Mouse (Mus musculus): ENCODE measurements around the gene Tmem86b. TPM values are rescaled to one million over a fixed set of nuclear protein-coding genes. Genes with fewer than 3 reads are reported as not detected.

Tmem86b gene
- polyA plus RNA-seq, 1 experiment from 2014 or later = 1.3 TPM

DNA sequence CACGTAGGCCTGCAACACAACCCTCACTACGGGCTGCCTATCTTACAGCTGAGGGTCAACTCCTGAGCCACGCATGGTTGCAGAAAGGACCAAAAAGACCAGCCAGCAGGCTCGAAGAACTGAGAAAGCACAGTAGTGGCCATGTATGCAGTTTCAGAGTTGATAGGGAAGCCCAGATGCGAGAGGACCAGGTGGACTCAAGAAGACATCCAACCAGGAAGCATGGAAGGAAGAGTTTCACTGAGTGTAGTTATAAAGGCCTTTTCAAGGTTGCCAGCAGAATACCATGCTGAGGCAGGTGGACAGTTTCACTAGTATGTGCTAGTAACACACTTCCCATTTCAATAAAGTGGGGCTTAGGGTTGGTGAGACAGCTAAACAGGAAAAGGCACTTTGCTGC is 21.5 kb upstream of the Tmem86b start:
- no peak for TF ChIP-seq CTCF (IDR thresholded peaks at IDR 0.05; ENCODE audit: low read depth)
- WGBS = 83% methylated on average over 5 of the region's 5 CpGs
- H3K9ac ChIP-seq = no peak overlapping the region

DNA sequence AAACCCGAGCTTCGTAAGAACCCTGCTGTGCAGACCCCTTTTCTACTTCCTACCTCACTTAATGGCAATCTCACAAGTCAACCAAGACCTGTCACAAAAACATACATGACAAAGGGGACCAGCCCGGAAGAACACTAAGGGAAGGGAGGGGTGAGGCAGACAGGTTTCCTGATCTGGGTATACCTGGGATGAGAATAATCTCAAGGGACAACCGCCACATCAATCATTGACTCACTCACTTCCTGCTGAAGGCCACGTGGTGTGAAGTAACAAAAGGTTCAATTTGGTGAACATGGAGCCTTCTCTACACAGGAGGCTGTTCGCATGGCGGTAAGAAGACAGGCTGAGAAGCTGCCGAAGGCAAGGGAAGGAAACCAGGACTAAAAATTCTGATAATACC is 20.4 kb upstream of the Tmem86b start:
- no peaks in the 10 kb centered on the region for H3K4me1 ChIP-seq (ENCODE audit: insufficient read depth)
- WGBS = 68% methylated on average over 8 of the region's 8 CpGs
- H3K4me3 ChIP-seq (ENCODE audit: low read depth, low read length) = no peak overlapping the region
- no peak overlapping the region for H3K9ac ChIP-seq
- no peak for TF ChIP-seq CTCF (IDR thresholded peaks at IDR 0.05; ENCODE audit: low read depth)
- ATAC-seq (ENCODE audit: insufficient read depth) (no peak), DNase-seq (no peak)
- H3K9me3 ChIP-seq (ENCODE audit: low read depth, low read length) = no peaks in the 10 kb centered on the region
- H3K27me3 ChIP-seq (ENCODE audit: insufficient read depth, low read length) = no peaks in the 10 kb centered on the region
- H3K36me3 ChIP-seq (ENCODE audit: insufficient read depth) = peaks cover 20% of the 10 kb centered on the region; the same call in 1 of the 2 replicates
- H3K4me2 ChIP-seq = no peak overlapping the region
- H3K27ac ChIP-seq (ENCODE audit: low read depth) = no peak overlapping the region

More for the DNA sequence above, 21.5 kb upstream of the Tmem86b start:
- Histone ChIP-seq H3K27me3 (ENCODE audit: insufficient read depth, low read length) (no peaks in the 10 kb centered on the region), H3K4me3 (ENCODE audit: low read depth, low read length) (no peak overlapping the region), H3K27ac (ENCODE audit: low read depth) (no peak overlapping the region), H3K4me1 (ENCODE audit: insufficient read depth) (0 out of 2 replicates have a peak, but pooled peaks cover 4% of the 10 kb centered on the region), H3K9me3 (ENCODE audit: low read depth, low read length) (no peaks in the 10 kb centered on the region), H3K36me3 (ENCODE audit: insufficient read depth) (peaks cover 15% of the 10 kb centered on the region; the same call in 1 of the 2 replicates), H3K4me2 (no peak overlapping the region)
- DNase-seq (no peak), ATAC-seq (ENCODE audit: insufficient read depth) (no peak)

- Histone ChIP-seq H3K9me3 (ENCODE audit: low read depth, low read length) (no peaks in the 10 kb centered on the region), H3K4me1 (ENCODE audit: insufficient read depth) (no peaks in the 10 kb centered on the region), H3K9ac (no peak overlapping the region), H3K27ac (ENCODE audit: low read depth) (no peak overlapping the region), H3K4me3 (ENCODE audit: low read depth, low read length) (no peak overlapping the region), H3K36me3 (ENCODE audit: insufficient read depth) (peaks cover 45% of the 10 kb centered on the region), H3K27me3 (ENCODE audit: insufficient read depth, low read length) (no peaks in the 10 kb centered on the region), H3K4me2 (no peak overlapping the region)
- TF ChIP-seq CTCF (IDR thresholded peaks at IDR 0.05; ENCODE audit: low read depth) = no peak
- DNase-seq (no peak), ATAC-seq (ENCODE audit: insufficient read depth) (no peak)
- 85% methylated on average over 2 of the region's 2 CpGs for WGBS
Observed at GRCm38 (mm10) chr7:4647992-4648391, 16.8 kb upstream of the Tmem86b start.

DNA sequence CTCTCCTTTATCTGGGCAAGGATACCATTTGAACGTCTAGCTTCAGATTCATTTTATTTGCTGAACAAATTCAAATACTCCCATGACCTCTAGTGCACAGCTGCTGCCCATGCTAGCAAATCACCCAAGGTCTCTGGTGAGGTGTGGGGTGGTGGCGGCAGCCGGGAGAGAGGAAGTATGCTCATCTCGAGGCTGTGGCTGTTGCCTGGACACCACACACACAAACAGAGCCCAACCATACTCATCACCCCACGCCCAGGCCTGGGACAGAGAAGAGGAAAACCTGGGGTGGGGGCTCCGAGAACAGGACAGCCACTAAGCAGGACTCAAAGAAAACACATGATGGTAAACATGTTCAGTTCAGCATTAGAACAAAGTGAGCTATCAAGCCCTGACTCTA is 16.1 kb upstream of the Tmem86b start:
- Histone ChIP-seq H3K27ac (ENCODE audit: low read depth) (no peak overlapping the region), H3K9ac (no peak overlapping the region; the same call in 1 of the 2 replicates)
- 44% methylated on average over 6 of the region's 6 CpGs for WGBS

GRCm38 (mm10) chr7:4646806-4647205 is 15.6 kb upstream of the Tmem86b start:
- peaks cover 53% of the 10 kb centered on the region for H3K36me3 ChIP-seq (ENCODE audit: insufficient read depth)
- H3K9me3 ChIP-seq (ENCODE audit: low read depth, low read length) = no peaks in the 10 kb centered on the region
- H3K4me2 ChIP-seq = no peak overlapping the region
- H3K4me1 ChIP-seq (ENCODE audit: insufficient read depth) = no peaks in the 10 kb centered on the region
- H3K4me3 ChIP-seq (ENCODE audit: low read depth, low read length) = no peak overlapping the region
- H3K9ac ChIP-seq = no peak overlapping the region; the same call in 1 of the 2 replicates
- no peak for TF ChIP-seq CTCF (IDR thresholded peaks at IDR 0.05; ENCODE audit: low read depth)
- no peak overlapping the region for H3K27ac ChIP-seq (ENCODE audit: low read depth)
- H3K27me3 ChIP-seq (ENCODE audit: insufficient read depth, low read length) = no peaks in the 10 kb centered on the region
- 83% methylated on average over 3 of the region's 3 CpGs for WGBS
- no peak for DNase-seq
- no peak for ATAC-seq (ENCODE audit: insufficient read depth)

More for the DNA sequence above, 16.1 kb upstream of the Tmem86b start:
- DNase-seq (no peak), ATAC-seq (ENCODE audit: insufficient read depth) (0 out of 2 replicates have a peak, but pooled peaks have one; percentile 17)
- Histone ChIP-seq H3K27me3 (ENCODE audit: insufficient read depth, low read length) (no peaks in the 10 kb centered on the region), H3K9me3 (ENCODE audit: low read depth, low read length) (no peaks in the 10 kb centered on the region), H3K4me2 (no peak overlapping the region), H3K4me3 (ENCODE audit: low read depth, low read length) (no peak overlapping the region), H3K4me1 (ENCODE audit: insufficient read depth) (no peaks in the 10 kb centered on the region), H3K36me3 (ENCODE audit: insufficient read depth) (peaks cover 49% of the 10 kb centered on the region)
- no peak for TF ChIP-seq CTCF (IDR thresholded peaks at IDR 0.05; ENCODE audit: low read depth)

DNA sequence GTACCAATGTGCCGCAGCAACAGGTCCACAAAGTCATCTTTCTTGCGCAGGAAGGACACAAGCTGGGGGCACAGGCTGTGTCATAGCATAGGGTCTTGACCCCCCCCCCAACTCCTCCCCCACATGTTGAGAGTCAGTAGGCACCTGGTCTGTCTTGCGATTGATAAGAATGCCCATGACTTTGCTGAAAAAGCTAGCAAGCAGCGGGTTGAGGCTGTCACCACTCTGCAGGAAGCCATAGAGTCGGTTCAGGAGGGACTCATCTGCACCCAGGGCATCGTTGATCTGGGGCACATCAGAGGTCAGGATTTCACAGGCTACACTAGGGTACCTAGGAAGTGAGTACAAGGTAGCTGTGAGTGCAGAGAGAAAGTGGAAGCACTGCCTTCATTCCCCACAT is 12.0 kb upstream of the Tmem86b start:
- DNase-seq (no peak), ATAC-seq (ENCODE audit: insufficient read depth) (no peak)
- H3K36me3 ChIP-seq (ENCODE audit: insufficient read depth) = peaks cover 77% of the 10 kb centered on the region

DNA sequence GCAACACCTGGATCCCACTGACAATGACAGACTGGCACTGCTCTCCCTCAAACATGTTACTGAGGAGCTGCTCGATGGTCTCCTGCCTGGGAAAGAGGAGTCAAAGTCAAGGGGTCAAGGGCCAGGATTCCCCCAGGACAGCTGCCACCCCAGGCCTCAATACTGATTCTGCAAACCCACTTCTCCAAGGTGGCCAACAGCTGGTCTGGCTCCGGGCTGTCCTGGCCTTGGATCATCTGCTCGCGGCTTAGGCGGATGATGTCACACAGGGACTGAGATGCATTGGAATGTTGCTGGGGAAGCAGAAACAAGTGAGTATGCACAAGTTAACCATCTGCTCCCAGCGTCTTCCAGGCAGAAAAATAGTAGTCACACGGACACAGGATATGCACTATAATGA is 10.7 kb upstream of the Tmem86b start:
- DNase-seq (no peak), ATAC-seq (ENCODE audit: insufficient read depth) (no peak)
- no peak overlapping the region for H3K4me2 ChIP-seq
- H3K27me3 ChIP-seq (ENCODE audit: insufficient read depth, low read length) = no peaks in the 10 kb centered on the region
- H3K9me3 ChIP-seq (ENCODE audit: low read depth, low read length) = no peaks in the 10 kb centered on the region
- H3K27ac ChIP-seq (ENCODE audit: low read depth) = no peak overlapping the region
- peaks cover 79% of the 10 kb centered on the region for H3K36me3 ChIP-seq (ENCODE audit: insufficient read depth)
- H3K4me1 ChIP-seq (ENCODE audit: insufficient read depth) = no peaks in the 10 kb centered on the region
- 84% methylated on average over 7 of the region's 7 CpGs for WGBS
- no peak overlapping the region for H3K4me3 ChIP-seq (ENCODE audit: low read depth, low read length)
- no peak overlapping the region for H3K9ac ChIP-seq
- TF ChIP-seq CTCF (IDR thresholded peaks at IDR 0.05; ENCODE audit: low read depth) = no peak

More for the DNA sequence above, 12.0 kb upstream of the Tmem86b start:
- no peak overlapping the region for H3K9ac ChIP-seq
- no peaks in the 10 kb centered on the region for H3K9me3 ChIP-seq (ENCODE audit: low read depth, low read length)
- H3K4me1 ChIP-seq (ENCODE audit: insufficient read depth) = no peaks in the 10 kb centered on the region
- H3K27me3 ChIP-seq (ENCODE audit: insufficient read depth, low read length) = no peaks in the 10 kb centered on the region
- no peak overlapping the region for H3K4me2 ChIP-seq
- 88% methylated on average over 6 of the region's 6 CpGs for WGBS
- no peak overlapping the region for H3K27ac ChIP-seq (ENCODE audit: low read depth)
- no peak overlapping the region for H3K4me3 ChIP-seq (ENCODE audit: low read depth, low read length)
- TF ChIP-seq CTCF (IDR thresholded peaks at IDR 0.05; ENCODE audit: low read depth) = no peak

DNA sequence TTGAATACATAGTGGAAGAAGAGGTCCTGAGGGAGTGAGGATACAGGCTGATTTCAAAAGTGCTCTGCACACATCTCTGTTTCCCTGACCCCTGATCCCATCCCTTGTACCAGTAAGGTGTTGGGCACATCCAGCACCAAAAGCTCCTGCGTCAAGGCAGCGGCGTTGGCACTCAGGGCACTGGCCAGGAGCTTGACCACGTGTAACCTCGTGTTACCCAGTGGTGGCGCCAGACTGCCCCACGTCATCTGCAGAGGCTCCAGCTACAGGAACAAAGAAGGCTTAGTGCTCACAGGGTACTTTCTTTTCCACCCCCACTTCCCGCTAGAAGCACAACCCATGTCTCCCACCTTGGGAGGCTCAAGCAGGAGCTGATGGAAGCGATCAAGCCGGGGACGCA is 9.9 kb upstream of the Tmem86b start:
- DNase-seq = no peak
- 0 out of 2 replicates have a peak, but pooled peaks have one; percentile 18 for TF ChIP-seq CTCF (IDR thresholded peaks at IDR 0.05; ENCODE audit: low read depth)
- no peak overlapping the region for H3K9ac ChIP-seq
- no peaks in the 10 kb centered on the region for H3K4me1 ChIP-seq (ENCODE audit: insufficient read depth)
- 82% methylated on average over 11 of the region's 11 CpGs for WGBS
- H3K9me3 ChIP-seq (ENCODE audit: low read depth, low read length) = no peaks in the 10 kb centered on the region
- H3K27me3 ChIP-seq (ENCODE audit: insufficient read depth, low read length) = no peaks in the 10 kb centered on the region
- no peak for ATAC-seq (ENCODE audit: insufficient read depth)
- H3K36me3 ChIP-seq (ENCODE audit: insufficient read depth) = peaks cover 80% of the 10 kb centered on the region
- H3K4me3 ChIP-seq (ENCODE audit: low read depth, low read length) = no peak overlapping the region
- no peak overlapping the region for H3K4me2 ChIP-seq
- H3K27ac ChIP-seq (ENCODE audit: low read depth) = no peak overlapping the region
